Mouse (Mus musculus): ENCODE results near the gene Gm20388.

Gene Gm20388

DNA sequence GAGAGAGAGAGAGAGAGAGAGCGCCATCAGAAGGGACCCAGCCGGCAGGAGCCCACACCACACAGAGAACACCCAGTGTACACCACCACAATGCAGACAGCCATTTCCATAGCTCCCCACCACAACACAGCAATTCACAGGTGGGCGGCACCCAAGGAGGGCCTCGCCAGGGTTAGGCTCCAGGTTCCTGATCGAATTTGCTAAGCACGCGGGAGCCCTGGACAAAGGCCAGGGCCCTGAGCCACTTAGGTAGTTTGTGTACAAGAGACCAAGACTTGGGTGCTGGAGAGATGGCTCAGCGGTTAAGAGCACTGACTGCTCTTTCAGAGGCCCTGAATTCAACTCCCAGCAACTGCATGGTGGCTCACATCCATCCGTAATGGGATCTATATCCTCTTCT, 1641.9 kb downstream of the Gm20388 start:
- DNase-seq (ENCODE audit: low read depth in 2 of 2, low spot score in 2 of 2): no peak

GRCm38 (mm10) chr8:121553831-121554475, 1643.3 kb downstream of the Gm20388 start:
- DNase-seq (ENCODE audit: low read depth in 2 of 2, low spot score in 2 of 2): no peak

GRCm38 (mm10) chr8:121557746-121558145, 1647.1 kb downstream of the Gm20388 start:
- no peak for DNase-seq (ENCODE audit: low read depth in 2 of 2, low spot score in 2 of 2)

DNA sequence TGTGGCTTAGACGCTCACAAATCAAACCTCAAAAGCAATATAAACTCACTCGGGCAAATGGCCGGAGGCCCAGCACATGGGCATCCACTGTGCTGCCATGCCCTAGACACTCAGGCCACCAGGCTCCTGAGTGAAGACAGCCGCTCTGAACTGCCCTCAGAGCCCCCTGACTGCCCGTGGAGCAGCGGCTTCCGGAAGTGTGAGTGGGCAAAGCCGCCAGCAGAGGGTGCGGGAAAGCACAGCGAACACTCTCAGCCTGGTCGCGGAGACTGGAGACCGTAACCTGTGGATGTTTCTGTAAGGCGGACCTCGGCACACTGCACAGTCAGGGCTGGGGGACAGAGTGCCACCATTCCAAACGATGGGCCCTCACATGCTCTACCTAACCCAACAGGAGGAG, 1647.9 kb downstream of the Gm20388 start:
- no peak for DNase-seq (ENCODE audit: low read depth in 2 of 2, low spot score in 2 of 2)

- DNase-seq (ENCODE audit: low read depth in 2 of 2, low spot score in 2 of 2): no peak
Observed at GRCm38 (mm10) chr8:121559801-121560200, 1649.2 kb downstream of the Gm20388 start.

GRCm38 (mm10) chr8:121560432-121561100, 1649.9 kb downstream of the Gm20388 start:
- no peak for DNase-seq (ENCODE audit: low read depth in 2 of 2, low spot score in 2 of 2)

- no peak for DNase-seq (ENCODE audit: low read depth in 2 of 2, low spot score in 2 of 2)
Observed at GRCm38 (mm10) chr8:121561636-121562345, 1651.2 kb downstream of the Gm20388 start.

- DNase-seq (ENCODE audit: low read depth in 2 of 2, low spot score in 2 of 2): no peak
Observed at GRCm38 (mm10) chr8:121562941-121563351, 1652.3 kb downstream of the Gm20388 start.

GRCm38 (mm10) chr8:121563701-121564100, 1653.1 kb downstream of the Gm20388 start:
- DNase-seq (ENCODE audit: low read depth in 2 of 2, low spot score in 2 of 2): no peak

DNA sequence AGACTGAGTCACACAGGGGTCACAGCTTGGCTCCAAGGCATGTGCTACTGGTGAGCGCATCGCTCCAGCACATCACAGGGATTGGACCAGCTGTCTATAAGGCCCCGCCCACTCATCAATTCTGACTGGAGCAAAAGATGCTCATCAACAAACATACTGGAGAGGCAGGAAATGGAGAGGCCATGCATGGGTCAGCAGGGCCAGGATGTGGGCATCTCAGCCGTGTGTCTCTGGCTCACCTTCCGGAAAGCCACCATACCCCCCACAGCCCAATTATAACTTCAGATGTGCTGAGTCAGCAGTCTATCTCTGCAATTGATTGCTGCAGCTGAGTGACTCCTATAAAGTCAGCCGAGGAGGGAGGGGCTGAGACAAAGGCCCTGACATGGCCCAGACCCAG, 1657.7 kb downstream of the Gm20388 start:
- no peak for DNase-seq (ENCODE audit: low read depth in 2 of 2, low spot score in 2 of 2)

DNA sequence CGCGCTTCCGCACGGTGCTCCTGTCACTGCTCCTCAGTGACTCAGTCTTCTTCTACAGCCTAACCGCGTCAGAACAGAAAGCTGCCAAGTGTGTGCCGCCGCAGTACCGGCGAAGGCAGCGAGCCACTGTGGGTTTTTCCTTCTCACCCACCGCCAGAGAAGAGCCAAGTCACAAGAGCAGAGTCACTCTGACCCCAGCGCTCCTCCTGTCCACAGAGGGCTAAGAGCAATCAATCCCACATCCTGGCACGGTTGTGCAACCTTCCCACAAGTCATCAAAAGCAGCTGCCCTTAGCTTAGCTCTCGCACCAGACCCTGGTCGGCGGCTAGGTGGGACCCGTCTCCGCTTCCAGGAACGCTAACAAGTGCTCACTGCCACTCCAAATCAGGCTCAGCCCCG, 1659.7 kb downstream of the Gm20388 start:
- no peak for DNase-seq (ENCODE audit: low read depth in 2 of 2, low spot score in 2 of 2)

- no peak for DNase-seq (ENCODE audit: low read depth in 2 of 2, low spot score in 2 of 2)
Observed at GRCm38 (mm10) chr8:121570801-121571200, 1660.2 kb downstream of the Gm20388 start.

DNA sequence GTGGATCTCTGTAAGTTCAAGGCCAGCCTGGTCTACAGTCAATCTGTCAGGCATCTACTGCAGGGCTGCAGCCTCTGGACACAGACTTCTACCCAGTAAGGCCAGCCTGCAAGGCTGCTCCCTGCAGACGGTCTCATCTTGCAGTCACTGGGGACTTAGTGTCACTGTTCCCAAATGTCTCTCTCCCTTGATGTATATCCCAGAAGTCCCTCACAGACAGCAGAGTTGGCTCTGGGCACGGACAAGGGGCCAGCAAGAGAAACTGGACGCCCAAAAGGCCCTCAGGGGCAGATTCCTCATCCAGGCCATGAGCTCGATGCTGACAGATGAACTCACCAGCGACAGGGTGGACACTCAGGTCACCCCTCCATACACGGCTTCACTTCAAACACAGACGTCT, 1661.5 kb downstream of the Gm20388 start:
- no peak for DNase-seq (ENCODE audit: low read depth in 2 of 2, low spot score in 2 of 2)

- DNase-seq (ENCODE audit: low read depth in 2 of 2, low spot score in 2 of 2): no peak
Observed at GRCm38 (mm10) chr8:121573275-121573674, 1662.6 kb downstream of the Gm20388 start.

DNA sequence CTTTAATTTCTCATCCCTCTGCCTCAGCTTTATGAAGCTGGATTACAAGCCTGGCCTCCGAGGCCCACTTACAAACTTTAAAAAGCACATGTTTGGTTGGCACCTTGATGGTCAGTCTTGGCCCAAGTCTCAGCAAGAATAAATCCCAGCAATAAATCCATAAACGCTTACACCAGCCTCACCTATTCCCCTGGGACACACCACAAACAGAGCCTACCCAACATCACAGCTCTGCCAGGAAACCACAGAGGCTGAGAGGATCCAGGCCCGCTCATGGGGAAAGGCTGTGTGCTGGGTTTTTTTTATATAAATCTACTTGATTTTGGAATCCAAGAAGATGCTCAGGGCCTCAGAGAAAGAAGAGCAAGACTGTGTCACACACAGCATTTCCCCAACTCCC, 1665.0 kb downstream of the Gm20388 start:
- DNase-seq (ENCODE audit: low read depth in 2 of 2, low spot score in 2 of 2): no peak

GRCm38 (mm10) chr8:121577751-121578675, 1667.4 kb downstream of the Gm20388 start:
- no peak for DNase-seq (ENCODE audit: low read depth in 2 of 2, low spot score in 2 of 2)

GRCm38 (mm10) chr8:121578676-121579451, 1668.2 kb downstream of the Gm20388 start, which contains the start of gene Fbxo31:
Gene Fbxo31 (minus strand): TSS chr8:121578806.
- DNase-seq (ENCODE audit: low read depth in 2 of 2, low spot score in 2 of 2): peak; percentile 90 to 93

- no peak for DNase-seq (ENCODE audit: low read depth in 2 of 2, low spot score in 2 of 2)
Observed at GRCm38 (mm10) chr8:121580465-121580864, 1669.8 kb downstream of the Gm20388 start.

- DNase-seq (ENCODE audit: low read depth in 2 of 2, low spot score in 2 of 2): no peak
Observed at GRCm38 (mm10) chr8:121583653-121584052, 1673.0 kb downstream of the Gm20388 start.

- no peak for DNase-seq (ENCODE audit: low read depth in 2 of 2, low spot score in 2 of 2)
Observed at GRCm38 (mm10) chr8:121584730-121585129, 1674.1 kb downstream of the Gm20388 start.
